Mouse (Mus musculus): ENCODE data around the gene Slc41a3.

GRCm38 (mm10) chr6:90598197-90598596, 6.3 kb upstream of the Slc41a3 start:
- TF ChIP-seq TAL1 (IDR thresholded peaks at IDR 0.05; ENCODE audit: low read length) (no peak), GATA1 (IDR thresholded peaks at IDR 0.05; ENCODE audit: low read length) (no peak)

All from erythroblast, embryonic 14.5 days (primary cell).